Mouse (Mus musculus) C3H10T1/2 (cell line): ENCODE results near the gene Prelid3b. TPM values are rescaled to one million over a fixed set of nuclear protein-coding genes. Genes with fewer than 3 reads are reported as not detected.

Experiments
- polyA plus RNA-seq, 2 experiments: library from polyadenylated mRNA; unstranded; fragments of >200 nt; fragmentation: generic; extraction: Trizol; gene quantifications; one replicate each; pipeline ENCODE4 v1.2.1; 2012; ENCODE audit warnings: missing spikeins in 2 of 2

Prelid3b gene
- polyA plus RNA-seq: 10 to 100 TPM in 1 of 2 experiments, 1 to 10 TPM in 1; 8.6 to 23.5 TPM

DNA sequence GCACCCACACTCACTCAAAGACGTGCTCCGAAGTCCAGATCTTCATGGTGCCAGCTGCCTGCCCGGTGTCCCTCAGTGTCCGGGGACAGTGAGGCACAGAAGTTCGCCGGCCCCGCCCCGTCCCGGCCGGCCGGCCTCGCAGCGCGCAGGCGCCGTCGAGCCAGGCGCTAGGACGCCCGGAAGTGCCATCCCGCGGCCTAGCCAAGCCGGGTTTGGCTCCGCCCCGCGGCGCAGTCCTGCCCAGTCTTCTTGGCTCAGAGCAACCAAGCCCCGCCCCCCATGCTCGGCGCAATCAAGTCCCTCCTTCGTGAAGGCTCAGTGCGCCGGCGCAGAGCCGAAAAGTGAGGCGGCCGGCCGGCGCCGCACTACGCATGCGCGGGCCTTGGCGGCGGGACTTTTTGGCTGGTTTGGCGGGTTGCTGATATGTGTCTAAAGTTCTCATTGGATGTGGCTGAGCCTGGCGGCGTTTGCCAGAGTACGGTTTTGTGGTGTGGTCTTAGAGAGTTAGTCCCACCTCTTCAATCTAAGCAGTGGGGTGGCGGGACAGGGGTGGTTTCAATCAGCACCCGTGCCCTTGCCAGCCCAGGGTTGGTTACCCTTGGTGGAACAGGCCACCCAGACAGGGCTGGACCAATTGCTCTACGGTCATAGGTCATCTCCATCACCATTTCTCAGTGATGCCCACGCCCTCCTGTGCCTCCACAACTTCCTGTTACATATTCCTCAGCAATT lies at the start of gene Prelid3b:
Gene Prelid3b, minus strand, starts transcription at position 264 of the 732 bp plus-strand sequence.

DNA sequence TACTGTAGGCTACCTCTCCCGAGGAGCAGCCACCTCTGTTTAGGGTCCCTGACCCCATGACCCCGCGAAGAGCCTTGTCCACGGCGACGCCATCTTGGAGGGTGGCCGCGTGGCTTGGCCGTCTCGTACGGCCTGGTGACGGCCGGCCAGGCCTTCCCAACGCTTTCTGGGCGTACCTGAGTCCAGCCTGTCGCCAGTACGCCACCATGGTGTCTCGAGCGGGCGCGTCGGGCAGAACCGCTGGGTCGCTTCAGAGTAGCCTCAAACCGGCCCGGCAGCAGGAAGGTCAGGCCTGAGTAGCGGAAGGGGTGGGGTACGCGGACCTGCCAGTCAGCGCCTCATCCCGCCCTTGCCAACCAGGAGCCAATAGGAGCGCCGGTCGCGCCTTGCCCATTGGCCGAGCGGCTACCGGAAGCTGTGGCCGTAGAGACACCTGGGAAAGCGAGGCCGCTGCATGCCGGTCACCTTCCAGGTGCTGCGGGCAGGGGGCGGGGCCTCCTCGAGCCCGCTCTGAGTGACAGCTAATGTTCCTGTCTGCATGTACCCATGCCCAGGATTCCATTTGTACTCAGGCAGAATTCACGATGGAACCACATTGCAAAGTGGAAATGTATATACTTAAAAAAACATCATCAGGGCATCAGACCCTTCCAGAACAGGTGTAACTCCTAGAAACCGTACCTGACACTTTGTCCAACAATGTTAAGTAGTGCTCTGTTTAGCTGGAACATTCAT lies 8.9 kb downstream of the Prelid3b start, which contains the start of gene Atp5e:
Gene Atp5e, minus strand, starts transcription at position 317 of the 735 bp plus-strand sequence.

DNA sequence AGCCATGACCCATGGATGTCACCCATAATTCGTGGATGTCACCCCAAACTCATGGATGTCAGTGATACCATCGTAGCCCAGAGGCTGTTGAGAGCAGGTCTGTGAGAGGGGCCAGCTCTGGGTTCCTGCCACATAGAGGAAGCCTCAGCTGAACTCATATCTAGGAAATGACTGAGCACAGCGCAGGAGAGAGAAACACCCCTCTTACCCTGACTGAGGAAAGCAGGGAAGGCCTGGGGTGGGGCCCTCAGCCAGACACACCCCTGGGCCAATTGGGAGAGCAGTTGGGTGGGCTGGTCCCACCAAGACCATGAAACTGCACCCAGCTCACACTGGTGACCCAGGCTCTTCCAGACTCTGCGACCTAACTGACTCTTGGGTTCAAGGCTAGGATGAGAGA lies 22.5 kb downstream of the Prelid3b start, which contains the start of gene Tubb1:
Gene Tubb1, plus strand, starts transcription at position 343 of the 400 bp plus-strand sequence.

DNA sequence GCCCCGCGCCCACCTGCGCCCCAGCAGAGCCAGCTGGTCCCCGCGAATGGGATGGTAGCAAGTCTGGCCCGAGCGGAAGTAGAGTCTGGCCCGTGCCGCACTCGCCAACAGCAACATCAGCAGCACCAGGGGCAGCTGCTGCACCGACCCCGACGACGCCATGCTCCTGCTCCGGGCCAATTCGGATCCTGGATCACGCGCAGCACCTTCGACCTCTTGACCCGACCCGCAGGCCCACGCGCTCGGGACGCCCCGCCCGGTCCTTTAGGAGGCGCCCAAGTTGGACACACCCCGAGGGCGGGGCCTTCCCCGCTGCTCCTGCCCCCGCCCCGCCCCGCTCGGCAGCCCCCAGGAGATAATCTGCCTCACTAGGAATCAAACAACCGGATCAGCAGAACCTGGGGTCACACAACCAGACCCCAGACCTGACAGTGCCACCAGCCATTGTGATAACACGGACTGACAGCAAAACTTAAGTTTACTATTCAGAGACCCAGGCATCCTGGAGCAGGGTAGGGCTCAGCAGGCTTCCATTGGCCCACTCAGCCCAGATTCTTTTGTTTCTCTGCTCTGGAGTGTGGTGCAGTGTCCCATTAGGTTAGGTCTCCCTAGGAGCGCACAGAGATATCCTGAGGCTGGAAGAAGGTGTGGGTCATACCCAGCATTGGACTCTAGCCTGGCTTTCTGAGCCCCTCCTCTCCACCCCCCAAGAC lies 34.0 kb downstream of the Prelid3b start, which contains the start of gene Ctsz:
Gene Ctsz, minus strand, starts transcription at position 303 of the 713 bp plus-strand sequence.

GRCm38 (mm10) chr2:174415731-174416310 lies 57.1 kb downstream of the Prelid3b start, which contains the start of gene Nelfcd:
TSS of gene Nelfcd (plus strand) at chr2:174415804.

Other genes starting within 250 kb of the Prelid3b start
- gene Gnas, start 188.8 kb downstream of the Prelid3b start, polyA plus RNA-seq: 1,000 to 10,000 TPM in 1 of 2 experiments, 100 to 1,000 TPM in 1; 476 to 1,294 TPM
- 1 to 10 TPM in 1 of 2 experiments, under 1 TPM in 1; 0.70 to 2.6 TPM for gene Gm20721, start 126.4 kb downstream of the Prelid3b start, polyA plus RNA-seq
- 10 to 100 TPM; 37.6 to 40.7 TPM for gene Nelfcd, start 57.3 kb downstream of the Prelid3b start, polyA plus RNA-seq
- 100 to 1,000 TPM; 117 to 284 TPM for gene Ctsz, start 34.0 kb downstream of the Prelid3b start, polyA plus RNA-seq
- not detected for gene Tubb1, start 22.4 kb downstream of the Prelid3b start, polyA plus RNA-seq
- 1,000 to 10,000 TPM; 1,261 to 1,349 TPM for gene Atp5e, start 9.0 kb downstream of the Prelid3b start, polyA plus RNA-seq
- not detected for gene Zfp831, start 170.5 kb upstream of the Prelid3b start, polyA plus RNA-seq